Mouse (Mus musculus) intestine, embryonic 16.5 days (tissue): ENCODE measurements around the gene Pik3r6. TPM values are rescaled to one million over a fixed set of nuclear protein-coding genes. Genes with fewer than 3 reads are reported as not detected.

Experiments
- ATAC-seq: fragments of 200-750 bp; cut with Nextera tagmentation; 2 replicates; pipeline ENCODE4 v1.8.0; 2017; ENCODE audit warnings: moderate TSS enrichment, moderate library complexity
- H3K27ac ChIP-seq: fragments of 300-500 bp; sonication (generic); 2 replicates; pipeline ENCODE4 v1.5.1; 2014; ENCODE audit warnings: mild to moderate bottlenecking, low read length
- H3K27me3 ChIP-seq: fragments of 300-500 bp; sonication (generic); replicated peaks from 2 replicates; pipeline ENCODE4 v1.6.1; 2014; ENCODE audit warnings: low read length, control low read depth, mixed read lengths; ENCODE audit not compliant: control insufficient read depth, insufficient read depth
- H3K36me3 ChIP-seq: fragments of 300-500 bp; sonication (generic); 2 replicates; pipeline ENCODE4 v1.6.1; 2014; ENCODE audit warnings: low read length, control low read depth; ENCODE audit not compliant: control insufficient read depth, insufficient read depth
- H3K4me1 ChIP-seq: fragments of 300-500 bp; sonication (generic); 2 replicates; pipeline ENCODE4 v1.6.1; 2014; ENCODE audit warnings: low read length, control low read depth, mixed read lengths; ENCODE audit not compliant: control insufficient read depth, insufficient read depth
- H3K4me2 ChIP-seq: fragments of 300-500 bp; sonication (generic); 2 replicates; pipeline ENCODE4 v1.6.1; 2014; ENCODE audit warnings: low read depth, low read length, control low read depth
- H3K4me3 ChIP-seq: fragments of 300-500 bp; sonication (generic); 2 replicates; pipeline ENCODE4 v1.5.1; 2014; ENCODE audit warnings: mild to moderate bottlenecking, low read length
- H3K9ac ChIP-seq: fragments of 300-500 bp; sonication (generic); 2 replicates; pipeline ENCODE4 v1.6.1; 2014; ENCODE audit warnings: low read depth, low read length
- H3K9me3 ChIP-seq: fragments of 300-500 bp; sonication (generic); 2 replicates; pipeline ENCODE4 v1.6.1; 2016; ENCODE audit warnings: low read length, control low read depth; ENCODE audit not compliant: control insufficient read depth
- WGBS: fragments of 180-500 bp; shearing (Covaris S2); extraction: QIAGEN DNeasy Blood & Tissue Kit; methylation state at CpG from one replicate; pipeline ENCODE4 v1.1.7; 2014; 5-methylcytosine and 5-hydroxymethylcytosine counted together
- polyA plus RNA-seq: library from polyadenylated mRNA; unstranded; fragments of >200 nt; fragmentation: Nextera tagmentation; extraction: Ambion mirVana; gene quantifications from 2 replicates; pipeline ENCODE4 v1.2.1, GENCODE M21; 2015

Pik3r6 gene
- polyA plus RNA-seq, 1 experiment from 2014 or later: 2.5 TPM

- Histone ChIP-seq H3K4me2 (no peak overlapping the region), H3K27ac (no peak overlapping the region), H3K9ac (no peak overlapping the region), H3K36me3 (no peaks in the 10 kb centered on the region), H3K9me3 (no peaks in the 10 kb centered on the region), H3K4me1 (no peaks in the 10 kb centered on the region), H3K4me3 (no peak overlapping the region), H3K27me3 (no peaks in the 10 kb centered on the region)
- ATAC-seq: no peak
- WGBS: 72% methylated on average over 9 of the region's 9 CpGs
Measured at GRCm38 (mm10) chr11:68467962-68468612, 34.7 kb upstream of the Pik3r6 start.

- H3K27ac ChIP-seq: no peak overlapping the region
- no peaks in the 10 kb centered on the region for H3K4me1 ChIP-seq
- no peak overlapping the region for H3K4me2 ChIP-seq
- no peak overlapping the region for H3K9ac ChIP-seq
- no peak overlapping the region for H3K4me3 ChIP-seq
- 74% methylated on average over 4 of the region's 4 CpGs for WGBS
- H3K9me3 ChIP-seq: no peaks in the 10 kb centered on the region
- ATAC-seq: no peak
- no peaks in the 10 kb centered on the region for H3K36me3 ChIP-seq
- H3K27me3 ChIP-seq: no peaks in the 10 kb centered on the region; the same call in 1 of the 2 replicates
Measured at GRCm38 (mm10) chr11:68468886-68469285, 33.9 kb upstream of the Pik3r6 start.

DNA sequence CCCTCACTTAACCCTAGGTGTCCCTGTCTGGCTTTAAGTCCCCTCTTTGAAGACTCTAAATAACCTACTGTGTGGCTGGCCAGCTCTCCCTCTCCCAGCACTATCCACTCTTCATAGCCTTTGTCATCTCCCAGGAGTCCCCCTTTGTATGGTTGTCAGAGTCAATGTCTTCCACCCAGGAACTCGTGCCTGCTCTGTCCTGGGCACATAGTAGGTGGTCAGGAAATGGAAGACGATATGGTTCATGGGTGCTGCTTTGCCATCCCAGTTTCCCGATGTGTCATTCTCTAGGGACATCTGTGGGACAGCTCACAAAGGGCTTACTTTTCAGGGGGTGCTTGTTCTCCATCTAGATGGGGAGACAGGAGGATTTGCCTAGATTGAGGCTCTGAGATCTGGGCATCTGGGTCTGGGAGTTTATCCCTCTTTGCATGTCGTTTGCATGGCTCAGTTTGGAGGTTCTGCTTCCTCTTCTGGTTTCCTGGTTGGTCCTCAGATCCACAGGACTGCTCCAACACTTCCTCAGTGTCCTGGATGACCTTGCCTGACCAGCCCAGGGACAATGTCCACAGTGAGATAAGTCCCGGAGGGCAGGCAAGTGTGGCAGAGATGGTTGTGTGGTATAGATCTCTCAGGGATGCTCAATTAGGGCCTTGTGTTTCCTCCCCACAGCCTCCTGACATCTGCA, 30.5 kb upstream of the Pik3r6 start:
- H3K4me2 ChIP-seq: no peak overlapping the region
- no peaks in the 10 kb centered on the region for H3K4me1 ChIP-seq
- H3K9me3 ChIP-seq: no peaks in the 10 kb centered on the region
- no peak overlapping the region for H3K4me3 ChIP-seq
- no peak overlapping the region for H3K9ac ChIP-seq
- H3K27me3 ChIP-seq: no peaks in the 10 kb centered on the region; the same call in 1 of the 2 replicates
- WGBS: 77% methylated on average over 5 of the region's 5 CpGs
- no peak for ATAC-seq
- H3K36me3 ChIP-seq: no peaks in the 10 kb centered on the region
- H3K27ac ChIP-seq: no peak overlapping the region

DNA sequence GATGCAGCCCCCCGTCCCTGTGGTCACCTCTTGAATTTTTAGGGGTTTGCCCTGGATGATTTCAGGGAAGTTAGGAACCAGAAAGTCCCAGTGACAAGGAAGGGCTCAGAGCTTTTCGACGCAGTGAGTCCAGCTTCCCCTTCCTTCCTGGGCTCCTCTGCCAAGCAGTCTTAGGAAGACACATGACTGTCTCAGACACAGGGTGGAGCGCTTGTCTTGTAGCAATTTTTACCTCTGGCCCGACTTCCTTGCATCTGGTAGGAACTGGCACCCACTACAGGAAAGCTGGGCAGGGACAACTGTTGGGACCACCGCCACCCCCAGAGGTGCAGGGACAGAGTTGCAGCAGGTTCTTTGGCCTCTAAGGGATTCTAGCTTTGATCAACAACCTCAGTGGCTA, 28.2 kb upstream of the Pik3r6 start:
- Histone ChIP-seq H3K9ac (no peak overlapping the region), H3K4me2 (no peak overlapping the region), H3K9me3 (no peaks in the 10 kb centered on the region), H3K27ac (no peak overlapping the region), H3K27me3 (no peaks in the 10 kb centered on the region; the same call in 1 of the 2 replicates), H3K36me3 (no peaks in the 10 kb centered on the region), H3K4me1 (no peaks in the 10 kb centered on the region), H3K4me3 (no peak overlapping the region)
- no peak for ATAC-seq
- 76% methylated on average over 6 of the region's 6 CpGs for WGBS

- H3K4me3 ChIP-seq: no peak overlapping the region
- H3K27ac ChIP-seq: no peak overlapping the region
- H3K4me2 ChIP-seq: no peak overlapping the region
- WGBS: 83% methylated on average over 7 of the region's 7 CpGs
- no peaks in the 10 kb centered on the region for H3K9me3 ChIP-seq
- H3K36me3 ChIP-seq: no peaks in the 10 kb centered on the region
- no peak for ATAC-seq
- no peaks in the 10 kb centered on the region; the same call in 1 of the 2 replicates for H3K27me3 ChIP-seq
- no peaks in the 10 kb centered on the region for H3K4me1 ChIP-seq
- H3K9ac ChIP-seq: no peak overlapping the region
Measured at GRCm38 (mm10) chr11:68475676-68476075, 27.1 kb upstream of the Pik3r6 start.

GRCm38 (mm10) chr11:68477661-68478060, 25.2 kb upstream of the Pik3r6 start:
- Histone ChIP-seq H3K4me2 (no peak overlapping the region), H3K4me3 (no peak overlapping the region), H3K4me1 (no peaks in the 10 kb centered on the region), H3K9ac (no peak overlapping the region), H3K9me3 (no peaks in the 10 kb centered on the region), H3K27me3 (no peaks in the 10 kb centered on the region; the same call in 1 of the 2 replicates), H3K36me3 (no peaks in the 10 kb centered on the region), H3K27ac (no peak overlapping the region)
- WGBS: 67% methylated on average over 6 of the region's 6 CpGs
- no peak for ATAC-seq

DNA sequence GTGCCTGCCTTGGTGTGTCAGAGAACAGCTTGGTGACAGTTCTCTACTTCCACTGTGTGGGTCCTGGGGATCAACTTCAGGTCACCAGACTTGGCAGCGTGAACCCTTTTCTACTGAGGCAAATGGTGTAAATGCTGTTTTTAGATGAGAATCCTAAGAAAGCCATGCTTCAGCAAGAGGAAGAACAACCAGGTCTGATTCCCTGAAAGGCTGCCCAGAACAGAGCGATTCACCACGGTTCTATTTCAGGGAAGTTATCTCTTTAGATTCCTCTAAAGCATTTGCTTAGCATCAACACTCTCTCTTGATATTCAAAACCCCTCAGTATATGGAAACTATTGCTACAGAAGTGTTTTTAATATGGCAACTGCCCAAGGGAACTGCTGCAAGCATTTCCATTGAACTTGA, 24.2 kb upstream of the Pik3r6 start:
- Histone ChIP-seq H3K9me3 (no peaks in the 10 kb centered on the region), H3K4me3 (no peak overlapping the region), H3K36me3 (no peaks in the 10 kb centered on the region), H3K4me1 (no peaks in the 10 kb centered on the region), H3K27me3 (peaks cover under 1% of the 10 kb centered on the region; the same call in 1 of the 2 replicates), H3K4me2 (no peak overlapping the region), H3K27ac (no peak overlapping the region), H3K9ac (no peak overlapping the region)
- no peak for ATAC-seq
- WGBS: 68% methylated on average over 3 of the region's 3 CpGs

DNA sequence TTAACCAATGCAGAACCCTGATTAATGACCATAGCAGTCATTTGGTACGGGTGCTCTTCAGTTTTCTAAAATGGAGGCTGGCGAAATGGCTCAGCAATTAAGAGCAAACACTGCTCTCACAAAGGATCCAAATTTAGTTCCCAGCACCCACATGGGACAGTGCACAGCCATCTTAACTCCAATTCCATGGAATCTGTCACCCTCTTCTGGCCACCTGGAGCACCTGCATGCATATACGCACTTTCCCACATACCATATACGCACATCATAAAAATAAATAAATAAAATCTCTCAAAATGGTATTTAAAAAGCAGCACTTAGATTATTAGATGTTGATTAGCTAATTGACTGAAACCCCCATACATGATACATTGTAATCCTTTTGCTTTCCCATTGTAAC, 22.2 kb upstream of the Pik3r6 start:
- H3K4me3 ChIP-seq: no peak overlapping the region
- no peaks in the 10 kb centered on the region for H3K9me3 ChIP-seq
- H3K9ac ChIP-seq: no peak overlapping the region
- H3K4me1 ChIP-seq: no peaks in the 10 kb centered on the region
- no peak overlapping the region for H3K27ac ChIP-seq
- ATAC-seq: no peak
- H3K36me3 ChIP-seq: no peaks in the 10 kb centered on the region
- 95% methylated on average over 4 of the region's 4 CpGs for WGBS
- H3K4me2 ChIP-seq: no peak overlapping the region
- 0 out of 2 replicates have a peak, but pooled peaks cover 4% of the 10 kb centered on the region for H3K27me3 ChIP-seq

- Histone ChIP-seq H3K4me2 (no peak overlapping the region), H3K4me1 (no peaks in the 10 kb centered on the region), H3K9ac (no peak overlapping the region), H3K36me3 (no peaks in the 10 kb centered on the region), H3K27me3 (0 out of 2 replicates have a peak, but pooled peaks cover 4% of the 10 kb centered on the region), H3K9me3 (no peaks in the 10 kb centered on the region), H3K27ac (no peak overlapping the region), H3K4me3 (no peak overlapping the region)
- no peak for ATAC-seq
Measured at GRCm38 (mm10) chr11:68482001-68482400, 20.8 kb upstream of the Pik3r6 start.
